Mouse (Mus musculus) myocyte (in vitro differentiated cells): Measurements from ENCODE around the gene Cxxc4.

Experiments used
- E2F4 ChIP-seq: IDR thresholded peaks from one replicate; pipeline ENCODE4 v1.6.1; 2011; ENCODE audit warnings: mild to moderate bottlenecking, control low read depth, moderate library complexity; ENCODE audit not compliant: insufficient read depth
- MAX ChIP-seq: IDR thresholded peaks from one replicate; pipeline ENCODE4 v1.6.1; 2011; ENCODE audit warnings: low read depth, mild to moderate bottlenecking, control low read depth
- POLR2A ChIP-seq: IDR thresholded peaks from one replicate; pipeline ENCODE4 v1.6.1; 2011; ENCODE audit warnings: low read depth, mild to moderate bottlenecking, control low read depth, moderate library complexity; ENCODE audit not compliant: insufficient read length
- POLR2AphosphoS2 ChIP-seq: IDR thresholded peaks from one replicate; pipeline ENCODE4 v1.6.1; 2011; ENCODE audit warnings: low read depth, control low read depth; ENCODE audit not compliant: insufficient read length
- REST ChIP-seq: IDR thresholded peaks from one replicate; pipeline ENCODE4 v1.6.1; 2011; ENCODE audit warnings: mild to moderate bottlenecking, control low read depth, moderate library complexity; ENCODE audit not compliant: insufficient read depth, insufficient read length
- SRF ChIP-seq: IDR thresholded peaks from one replicate; pipeline ENCODE4 v1.6.1; 2011; ENCODE audit warnings: low read depth; ENCODE audit not compliant: control insufficient read depth, insufficient read length
- TCF12 ChIP-seq: IDR thresholded peaks from one replicate; pipeline ENCODE4 v1.6.1; 2011; ENCODE audit warnings: mild to moderate bottlenecking, control low read depth; ENCODE audit not compliant: poor library complexity, insufficient read depth, severe bottlenecking
- TCF3 ChIP-seq: IDR thresholded peaks from one replicate; pipeline ENCODE4 v1.6.1; 2011; ENCODE audit warnings: low read depth, control low read depth; ENCODE audit not compliant: insufficient read length
- USF1 ChIP-seq: IDR thresholded peaks from one replicate; pipeline ENCODE4 v1.6.1; 2011; ENCODE audit warnings: low read depth, mild to moderate bottlenecking, control low read depth, moderate library complexity

DNA sequence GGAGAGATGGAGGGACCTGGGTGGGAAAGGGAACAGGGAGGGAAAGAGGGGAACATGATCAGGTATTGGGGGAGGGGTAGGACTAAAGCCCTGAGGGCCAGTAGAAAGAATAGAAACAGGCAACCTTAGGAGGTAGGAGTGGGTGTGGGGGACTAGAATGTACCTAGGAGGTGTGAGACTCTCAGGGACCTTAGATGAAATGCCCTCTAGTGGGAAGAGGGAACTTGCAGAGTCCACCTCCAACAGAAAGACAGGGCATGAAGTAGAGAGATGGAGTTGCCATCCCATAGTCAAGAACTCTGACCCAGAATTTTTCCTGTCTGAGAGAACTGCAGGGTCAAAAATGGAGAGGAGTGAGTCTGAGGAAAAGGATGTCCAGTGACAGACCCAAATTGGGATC lies 43.4 kb downstream of the Cxxc4 start:
- TF ChIP-seq TCF12 (no peak), POLR2A (no peak), MAX (no peak), POLR2AphosphoS2 (no peak), E2F4 (no peak), REST (no peak), USF1 (no peak), SRF (no peak), TCF3 (no peak)
